Mouse (Mus musculus): ENCODE measurements at regions not wholly inside any gene's neighbourhood (a gene's known extent, or its start where the extent isn't known, plus 50 kb on each side); places are given as distances from the start of the nearest gene placed in this dataset.

- TF ChIP-seq CTCF (IDR thresholded peaks at IDR 0.05; ENCODE audit: low read depth, low read length) (no peak), EP300 (IDR thresholded peaks at IDR 0.05; ENCODE audit: insufficient read depth, low read depth, low read length) (no peak)
Measured at GRCm38 (mm10) chr14:97596694-97597093, 572.9 kb downstream of the Dach1 start.
